Mouse (Mus musculus) brain, embryonic 14.5 days (tissue): ENCODE measurements around the gene Srpk1. TPM values are rescaled to one million over a fixed set of nuclear protein-coding genes. Genes with fewer than 3 reads are reported as not detected.

Source experiments
- DNase-seq: peaks from one replicate; pipeline ENCODE4 v3.0.0-alpha.2; 2011; ENCODE audit warnings: low read depth
- CTCF ChIP-seq: fragments of 200-500 bp; IDR thresholded peaks from 2 replicates; pipeline ENCODE4 v1.5.1; 2012; ENCODE audit warnings: inconsistent platforms, mild to moderate bottlenecking, moderate library complexity, borderline replicate concordance; ENCODE audit not compliant: insufficient read depth, insufficient read length; ENCODE audit errors: extremely low read depth
- POLR2A ChIP-seq: fragments of 200-500 bp; IDR thresholded peaks from 2 replicates; pipeline ENCODE4 v1.6.1; 2012; ENCODE audit warnings: mild to moderate bottlenecking, inconsistent platforms, borderline replicate concordance; ENCODE audit not compliant: poor library complexity, insufficient read depth, insufficient read length, severe bottlenecking; ENCODE audit errors: extremely low read depth
- polyA plus RNA-seq: library from polyadenylated mRNA; depleted of rRNA; stranded (reverse); fragments of >200 nt; gene quantifications from 2 replicates; pipeline ENCODE4 v1.2.3, GENCODE M21; 2012; rRNA removed

Gene Srpk1
- polyA plus RNA-seq = 61.8 and 75.6 TPM in 2 replicates

DNA sequence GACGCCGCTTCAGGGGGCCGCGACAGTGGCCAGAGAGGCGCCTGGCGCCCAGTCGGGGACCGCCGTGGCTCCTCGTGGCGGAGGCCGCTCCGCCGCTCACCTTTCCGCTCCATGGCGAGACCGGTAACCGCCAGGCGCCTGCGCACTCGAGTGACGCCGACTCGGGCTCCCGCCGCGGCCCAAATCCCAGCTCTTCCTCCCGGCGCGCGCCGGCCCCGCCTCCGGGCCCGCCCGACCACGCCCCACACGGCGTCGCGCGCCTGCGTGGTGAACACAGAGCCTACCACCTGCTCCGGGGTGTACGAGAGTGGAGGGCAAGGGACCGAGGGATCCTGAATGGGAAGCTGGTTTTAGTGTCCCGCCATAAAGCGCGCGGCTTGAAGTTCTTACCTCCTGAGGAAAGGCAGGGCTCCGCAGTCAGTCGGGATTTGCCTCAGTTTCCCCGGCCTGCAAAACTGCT, at the start of gene Srpk1:
Srpk1 (minus strand) TSS at position 410 of the 460 bp plus-strand sequence.
- TF ChIP-seq POLR2A = peak; percentile 87
- TF ChIP-seq CTCF = no peak
- DNase-seq = peak; percentile 97

GRCm38 (mm10) chr17:28659564-28659963, 37.1 kb upstream of the Srpk1 start:
- TF ChIP-seq CTCF (no peak), POLR2A (no peak)
- peak; percentile 65 for DNase-seq

DNA sequence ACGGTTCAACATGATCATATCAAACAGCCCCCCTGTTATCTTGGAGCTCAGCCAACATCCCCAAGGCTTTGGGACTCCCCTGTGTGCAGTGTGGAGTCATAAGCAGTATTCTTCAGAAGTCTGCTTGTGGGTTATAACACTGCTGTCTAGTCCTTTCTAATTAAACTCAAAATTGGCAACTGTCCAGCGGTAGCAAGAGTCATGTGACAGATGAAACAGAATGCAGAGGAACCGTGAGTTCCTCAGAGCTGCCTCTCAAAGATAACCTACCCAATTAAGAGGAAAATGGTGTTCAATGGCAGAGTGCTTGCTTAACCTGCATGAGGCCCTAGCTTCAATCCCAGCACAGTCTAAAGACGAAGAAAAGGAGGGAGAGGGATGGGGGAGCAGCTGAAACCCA, 35.4 kb upstream of the Srpk1 start:
- peak; percentile 95 for DNase-seq
- TF ChIP-seq POLR2A (no peak), CTCF (no peak)

- TF ChIP-seq CTCF (no peak), POLR2A (no peak)
- no peak for DNase-seq
Measured at GRCm38 (mm10) chr17:28650268-28650667, 27.8 kb upstream of the Srpk1 start.

DNA sequence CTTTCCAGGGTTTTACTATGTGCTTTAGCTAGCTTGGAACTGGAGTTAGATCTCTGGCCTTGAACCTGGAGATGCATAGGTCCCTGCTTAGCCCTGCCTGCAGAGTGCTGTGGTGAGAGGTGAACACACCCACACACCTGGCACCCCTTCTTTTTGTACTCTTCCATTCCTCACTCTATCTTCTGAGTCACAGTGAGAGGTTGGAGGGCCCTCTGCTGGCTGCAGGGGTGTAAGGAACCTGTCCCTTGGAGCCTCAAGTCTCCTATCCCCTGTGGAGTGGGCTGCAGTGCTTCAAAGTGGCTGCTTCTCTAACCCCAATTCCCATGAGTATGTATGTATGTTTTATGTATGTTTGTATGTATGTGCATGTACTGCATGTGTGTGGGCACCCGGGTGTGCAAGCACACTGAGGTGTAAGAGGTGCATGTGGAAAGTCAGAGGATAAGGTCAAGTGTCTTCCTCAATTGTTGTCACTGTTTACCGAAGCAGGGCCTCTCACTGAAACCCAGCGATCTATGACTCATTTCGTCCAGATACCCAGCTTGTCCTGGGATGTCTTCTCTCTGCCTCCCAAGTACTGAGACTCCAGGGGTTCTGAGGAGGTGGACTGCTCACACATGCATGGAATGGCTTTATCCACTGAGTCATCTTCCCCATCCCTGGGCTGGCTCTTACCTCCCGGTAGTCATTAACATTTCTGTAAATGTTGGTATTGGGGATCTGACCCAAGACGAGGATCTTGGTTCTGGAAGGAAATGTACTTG, 26.3 kb upstream of the Srpk1 start:
- peak; percentile 65 for TF ChIP-seq CTCF
- TF ChIP-seq POLR2A = no peak
- DNase-seq = peak; percentile 37

DNA sequence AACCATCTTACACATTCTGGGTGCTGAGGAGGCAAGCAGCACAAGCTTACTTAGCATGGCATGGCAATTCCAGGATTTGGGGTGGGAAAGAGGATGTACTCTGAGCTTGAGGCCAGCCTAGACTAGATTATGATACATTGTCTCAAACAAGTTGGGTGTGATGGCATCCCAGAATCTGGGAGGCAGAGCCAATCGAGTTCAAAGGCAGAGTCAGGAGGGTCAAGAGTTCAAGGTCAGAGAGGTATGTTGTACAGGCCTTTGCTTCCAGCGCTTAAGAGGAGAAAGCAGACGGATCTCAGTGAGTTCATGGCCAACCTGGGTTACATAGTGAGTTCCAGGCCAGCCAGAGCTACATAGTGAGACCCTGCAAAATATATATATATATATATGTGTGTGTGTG, 23.7 kb upstream of the Srpk1 start:
- no peak for DNase-seq
- TF ChIP-seq CTCF (no peak), POLR2A (no peak)

DNA sequence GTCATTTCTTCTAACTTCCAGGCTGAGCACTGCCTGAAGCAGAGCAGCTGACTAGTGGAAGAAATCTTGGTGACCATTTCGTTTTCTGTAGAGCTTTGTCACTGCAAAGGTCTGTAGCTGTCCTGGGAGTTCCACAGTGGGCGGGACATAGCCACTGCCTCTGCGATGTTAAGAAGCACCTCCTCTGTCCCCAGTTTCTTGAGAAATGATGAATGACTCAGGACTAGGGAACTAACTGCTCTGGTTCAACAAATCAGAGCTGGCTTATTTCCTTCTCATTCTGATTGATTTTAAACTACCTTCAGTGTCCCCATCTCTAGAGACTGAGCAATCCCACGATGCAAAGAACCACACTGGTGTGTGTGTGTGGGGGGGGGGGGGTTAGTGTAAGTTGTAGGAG, 21.6 kb upstream of the Srpk1 start:
- no peak for DNase-seq

GRCm38 (mm10) chr17:28643697-28644096, 21.2 kb upstream of the Srpk1 start:
- DNase-seq = no peak
- TF ChIP-seq POLR2A (no peak), CTCF (no peak)

More for the DNA sequence above, 21.6 kb upstream of the Srpk1 start:
- TF ChIP-seq CTCF (no peak), POLR2A (no peak)

DNA sequence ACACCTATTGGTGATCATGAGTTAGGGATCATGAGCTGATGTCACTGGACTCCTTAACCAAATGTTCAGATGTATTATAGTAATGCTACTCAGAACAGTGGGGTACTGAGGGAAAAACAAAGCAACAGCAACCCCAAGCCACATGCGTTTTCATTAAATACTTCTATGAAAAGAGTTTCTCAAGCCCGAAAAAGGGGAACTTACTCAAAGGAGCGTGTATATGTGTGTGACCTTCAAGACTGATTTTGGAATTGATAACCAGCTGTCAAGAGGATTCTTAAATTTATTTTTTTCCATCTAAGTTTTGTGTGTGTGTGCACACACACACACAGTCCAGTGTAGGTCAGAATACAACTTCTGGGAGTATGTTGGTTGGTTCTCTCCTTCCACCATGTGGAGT, 17.6 kb upstream of the Srpk1 start:
- DNase-seq = no peak
- TF ChIP-seq POLR2A (no peak), CTCF (no peak)

DNA sequence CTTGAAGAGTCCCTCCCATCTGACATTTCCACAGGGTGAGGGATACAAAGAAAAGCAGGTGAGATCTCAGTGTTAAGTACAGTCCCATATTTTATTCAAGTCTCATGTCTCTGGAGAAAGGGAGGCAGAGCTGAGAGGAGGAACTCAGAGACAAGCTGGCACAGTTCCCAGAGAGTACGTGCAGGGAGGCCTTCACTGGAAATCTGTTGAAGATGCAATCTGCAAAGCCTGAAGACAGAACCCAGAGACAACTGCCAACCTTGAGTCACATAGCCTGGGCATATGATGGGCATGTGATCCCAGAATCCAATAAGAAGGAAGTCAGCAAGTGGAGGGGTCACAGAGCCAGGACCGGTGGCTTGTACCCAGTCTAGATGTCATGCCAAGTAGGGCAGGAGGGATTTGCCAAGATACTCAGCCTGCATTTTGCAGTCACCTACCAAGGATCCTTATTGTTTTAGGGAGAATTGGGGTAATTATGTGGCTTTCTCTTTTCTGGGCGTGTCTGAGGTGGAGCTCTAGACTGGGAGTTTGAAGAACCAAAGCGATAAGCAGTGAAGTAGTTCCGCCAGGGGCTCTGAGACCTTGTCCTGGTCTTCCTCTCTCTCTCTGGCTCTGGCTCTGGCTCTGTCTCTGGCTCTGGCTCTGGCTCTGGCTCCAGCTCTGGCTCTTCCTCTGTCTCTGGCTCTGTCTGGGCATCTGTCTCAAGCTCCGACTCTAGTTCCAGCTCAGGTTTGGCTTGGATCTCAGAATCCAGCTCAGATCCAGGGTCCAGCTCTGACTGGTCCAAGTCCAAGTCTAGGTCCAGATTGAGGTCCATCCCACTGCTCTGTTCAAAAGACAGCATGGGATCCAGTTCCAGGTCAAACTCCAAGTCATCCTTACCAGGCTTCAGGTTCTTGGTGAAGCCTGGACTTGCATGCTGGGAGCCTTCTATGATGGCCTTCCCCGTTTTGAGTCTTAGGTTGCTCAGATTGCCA, 15.5 kb upstream of the Srpk1 start:
- peak; percentile 65 for DNase-seq
- TF ChIP-seq POLR2A = no peak

- TF ChIP-seq CTCF = no peak
- no peak for TF ChIP-seq POLR2A
- no peak for DNase-seq
Measured at GRCm38 (mm10) chr17:28635842-28636241, 13.3 kb upstream of the Srpk1 start.

- DNase-seq = no peak
- no peak for TF ChIP-seq CTCF
Measured at GRCm38 (mm10) chr17:28629125-28629524, 6.6 kb upstream of the Srpk1 start.
